Mouse (Mus musculus): ENCODE measurements around the gene Kdm2a.
"Not testable (repeated sequence)": the region's sequence is repeated elsewhere in the genome, so short reads cannot be mapped to it uniquely, and the experiment has no call there.

The Kdm2a gene

DNA sequence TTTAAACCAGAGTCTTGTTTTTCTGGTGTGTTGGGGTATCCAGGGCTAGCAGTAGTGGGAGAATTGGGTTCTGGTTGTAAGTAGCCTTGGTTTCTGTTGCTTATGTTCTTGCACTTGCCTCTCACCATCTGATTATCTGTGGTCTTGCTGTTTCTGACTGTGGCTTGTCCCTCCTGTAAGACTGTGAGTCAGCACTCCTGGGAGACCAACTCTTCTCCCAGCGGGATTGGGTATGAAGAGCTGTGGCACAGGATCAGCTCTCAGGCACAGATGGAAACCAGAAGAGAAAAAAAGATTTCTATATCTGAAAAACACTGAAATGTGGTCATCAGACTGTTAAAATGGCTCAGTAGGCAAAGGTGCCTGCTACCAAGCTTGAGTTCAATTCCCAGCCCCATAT, 16.5 kb upstream of the Kdm2a start:
- no peak for DNase-seq (ENCODE audit: low spot score)

DNA sequence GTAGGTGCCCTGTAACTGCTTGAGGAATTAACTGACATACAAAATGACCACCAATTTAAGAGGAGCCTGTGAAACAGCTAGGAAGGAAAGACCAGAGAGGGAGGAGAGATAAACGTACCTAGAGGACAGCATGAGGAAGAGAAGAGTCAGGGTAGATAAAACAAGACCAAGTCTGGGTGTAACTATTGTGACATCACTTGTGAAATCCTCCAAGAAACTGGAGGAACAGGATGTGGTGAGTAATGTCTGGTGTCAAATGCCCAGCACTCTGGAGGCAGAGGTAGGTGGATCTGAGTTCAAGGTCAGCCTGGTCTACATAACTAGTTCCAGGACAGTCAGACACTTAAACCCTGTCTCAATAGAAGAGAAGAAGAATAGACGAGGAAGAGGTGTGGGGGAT, 11.0 kb upstream of the Kdm2a start:
- no peak for DNase-seq (ENCODE audit: low spot score)

DNA sequence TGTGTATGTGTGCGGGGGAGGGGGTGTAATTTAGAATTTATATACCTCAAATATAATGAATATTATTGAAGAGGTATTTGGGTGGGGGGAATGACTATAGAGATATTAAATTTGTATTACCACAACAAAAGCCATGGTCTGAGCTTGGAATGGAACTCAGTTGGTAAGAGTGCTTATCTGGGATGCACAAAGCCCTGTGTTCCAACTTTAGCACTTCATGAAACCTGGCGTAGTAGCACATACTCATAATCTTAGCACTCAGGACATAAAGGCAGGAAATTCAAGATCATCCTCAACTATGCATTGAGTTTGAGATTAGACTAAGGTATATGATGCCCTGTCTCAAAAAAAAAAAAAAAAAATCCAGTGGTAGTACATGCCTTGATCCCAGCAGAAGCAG, 6.8 kb upstream of the Kdm2a start:
- no peak for DNase-seq (ENCODE audit: low spot score)

DNA sequence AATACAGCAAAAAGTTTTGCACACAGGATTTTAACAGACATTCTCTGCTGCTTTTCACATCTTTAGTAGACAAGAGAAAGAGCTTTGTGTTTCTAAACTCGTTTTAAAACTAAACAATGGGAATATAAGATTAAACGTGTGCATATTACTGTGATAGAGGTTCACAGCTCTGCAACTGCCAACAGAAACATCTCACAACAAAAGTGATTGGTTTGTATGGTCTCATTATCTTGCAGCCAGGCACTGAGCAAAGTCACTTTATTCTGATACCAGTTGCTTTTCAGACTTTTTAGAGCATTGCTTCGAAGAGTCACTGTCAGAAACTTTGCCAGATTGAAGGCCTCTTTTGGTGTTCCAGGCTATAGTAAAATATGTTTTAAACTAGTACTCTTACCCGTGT, 874 bp upstream of the Kdm2a start:
- no peak for DNase-seq (ENCODE audit: low spot score)

DNA sequence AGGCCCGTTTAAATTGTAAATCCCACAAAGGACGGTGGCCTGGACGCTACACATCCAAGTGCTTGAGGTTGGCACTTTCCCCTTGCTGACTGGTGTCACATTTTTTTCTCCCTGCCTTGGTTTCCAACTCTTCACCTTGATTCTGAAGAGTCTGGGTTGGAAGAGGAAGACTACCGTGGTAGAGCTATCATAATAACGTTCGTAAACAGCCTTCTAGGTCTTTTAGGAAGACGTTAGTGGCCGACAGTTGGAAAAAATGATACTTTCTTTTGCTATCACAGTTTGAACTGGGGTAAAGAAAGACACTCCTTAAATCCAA, 504 bp upstream of the Kdm2a start:
- no peak for DNase-seq (ENCODE audit: low spot score)

- DNase-seq (ENCODE audit: low spot score): peak; percentile 99
Observed at GRCm38 (mm10) chr19:4396998-4397797, 887 bp downstream of the Kdm2a start.

DNA sequence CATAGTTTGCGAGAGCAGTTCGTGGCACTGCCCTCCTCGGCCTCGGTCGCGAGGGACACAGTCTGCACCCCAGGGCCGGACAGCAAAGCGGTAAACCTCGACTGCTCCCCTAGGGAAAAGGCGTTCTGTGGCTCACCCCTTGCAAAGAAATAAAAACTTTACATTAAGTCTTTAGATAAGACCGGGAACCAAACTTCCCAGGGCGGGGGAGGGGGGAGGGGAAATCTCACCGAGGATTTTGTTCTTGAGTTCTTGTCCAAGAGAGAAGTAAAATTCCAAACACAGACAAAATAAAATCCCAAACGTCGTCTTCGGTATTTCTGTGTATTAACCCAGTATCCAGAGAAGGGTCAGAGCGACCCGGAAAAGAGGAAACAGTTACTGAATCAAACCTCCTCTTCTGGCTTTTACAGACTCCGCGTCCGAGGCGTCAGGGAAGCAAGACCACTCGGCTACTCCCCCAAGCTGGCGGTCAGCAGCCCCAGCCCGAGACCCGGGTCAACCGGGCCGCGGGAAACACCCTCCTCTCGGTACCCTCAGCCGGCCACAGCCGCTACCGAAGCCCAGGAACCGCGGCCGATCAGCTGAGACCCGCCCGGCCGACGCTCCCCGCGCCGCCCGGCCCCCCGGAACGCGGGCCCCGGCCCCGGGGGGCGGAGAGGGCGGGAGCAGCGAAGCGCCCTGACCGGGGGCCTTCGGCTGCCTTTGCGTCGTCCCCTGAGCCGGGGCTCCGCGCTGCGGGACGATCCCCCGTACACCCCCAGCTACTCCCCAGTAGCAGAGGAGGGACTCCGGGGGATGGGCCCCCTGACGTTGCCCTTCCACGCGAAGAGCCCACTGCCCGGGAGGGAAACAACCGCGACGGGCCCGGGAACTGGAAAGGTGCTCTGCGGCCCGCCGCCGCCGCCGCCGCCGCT, 1.7 kb downstream of the Kdm2a start:
- peak; percentile 58 for DNase-seq (ENCODE audit: low spot score)

GRCm38 (mm10) chr19:4387276-4387675, 10.8 kb downstream of the Kdm2a start:
- DNase-seq (ENCODE audit: low spot score): no peak

- no peak for DNase-seq (ENCODE audit: low spot score)
Observed at GRCm38 (mm10) chr19:4385026-4385425, 13.1 kb downstream of the Kdm2a start.

- no peak for DNase-seq (ENCODE audit: low spot score)
Observed at GRCm38 (mm10) chr19:4384322-4384721, 13.8 kb downstream of the Kdm2a start.

- DNase-seq (ENCODE audit: low spot score): no peak
Observed at GRCm38 (mm10) chr19:4383306-4383705, 14.8 kb downstream of the Kdm2a start.

DNA sequence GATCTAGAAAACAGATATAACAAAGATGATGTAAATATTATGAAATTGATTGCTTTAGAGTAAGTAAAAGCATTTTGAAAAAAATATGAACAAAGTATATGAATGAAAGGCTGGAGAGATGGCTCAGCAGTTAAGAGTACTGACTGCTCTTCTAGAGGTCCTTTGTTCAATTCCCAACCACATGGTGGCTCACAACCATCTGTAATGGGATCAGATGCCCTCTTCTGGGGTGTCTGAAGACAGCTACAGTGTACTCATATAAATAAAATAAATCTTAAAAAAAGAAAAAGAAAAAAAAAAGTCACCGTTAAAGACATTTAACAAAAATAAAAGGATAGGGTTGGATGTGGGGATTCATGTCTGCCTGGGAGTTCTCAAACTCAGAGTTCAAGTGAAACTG, 15.8 kb downstream of the Kdm2a start:
- DNase-seq (ENCODE audit: low spot score): not testable (repeated sequence)

- peak; percentile 50 for DNase-seq (ENCODE audit: low spot score)
Observed at GRCm38 (mm10) chr19:4370656-4371055, 27.4 kb downstream of the Kdm2a start.

GRCm38 (mm10) chr19:4370254-4370653, 27.8 kb downstream of the Kdm2a start:
- DNase-seq (ENCODE audit: low spot score): peak; percentile 77

DNA sequence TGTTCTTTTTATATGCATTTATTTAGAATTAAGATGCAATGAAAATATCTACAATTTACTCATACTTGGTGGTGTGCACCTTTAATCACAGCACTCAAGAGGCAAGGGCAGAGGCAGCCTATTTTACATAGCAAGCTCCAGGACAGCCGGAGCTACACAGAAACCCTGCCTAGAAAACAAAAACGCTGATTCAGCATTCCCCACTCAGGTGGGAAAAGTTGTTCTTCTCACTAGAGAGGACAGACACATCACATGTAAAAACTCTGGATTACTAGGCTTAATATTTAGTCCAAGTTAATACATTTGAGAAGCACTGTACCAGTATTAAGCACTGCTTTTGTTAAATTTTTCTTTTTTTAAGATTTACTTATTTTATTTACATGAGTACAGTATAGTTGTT, 48.6 kb downstream of the Kdm2a start:
- no peak for DNase-seq (ENCODE audit: low spot score)

DNA sequence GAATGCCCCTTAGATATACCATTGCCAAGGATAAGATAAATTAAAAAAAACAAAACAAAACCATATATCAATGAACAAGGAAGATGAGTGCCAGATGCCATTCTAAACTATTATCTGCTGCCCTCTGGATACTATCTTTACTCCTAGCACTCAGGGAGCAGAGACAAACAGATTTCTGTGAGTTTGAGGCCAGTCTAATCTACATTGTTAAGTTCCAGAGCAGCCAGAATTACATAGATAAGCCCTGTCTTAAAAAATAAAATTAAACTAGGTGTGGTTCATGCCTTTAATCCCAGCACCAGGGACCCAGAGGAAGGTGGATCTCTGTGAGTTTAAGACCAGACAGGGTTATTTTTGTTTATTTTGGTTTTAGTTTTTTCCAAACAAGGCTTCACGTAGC, 51.6 kb downstream of the Kdm2a start:
- DNase-seq (ENCODE audit: low spot score): no peak

- DNase-seq (ENCODE audit: low spot score): peak; percentile 77
Observed at GRCm38 (mm10) chr19:4338162-4338561, 59.9 kb downstream of the Kdm2a start.

DNA sequence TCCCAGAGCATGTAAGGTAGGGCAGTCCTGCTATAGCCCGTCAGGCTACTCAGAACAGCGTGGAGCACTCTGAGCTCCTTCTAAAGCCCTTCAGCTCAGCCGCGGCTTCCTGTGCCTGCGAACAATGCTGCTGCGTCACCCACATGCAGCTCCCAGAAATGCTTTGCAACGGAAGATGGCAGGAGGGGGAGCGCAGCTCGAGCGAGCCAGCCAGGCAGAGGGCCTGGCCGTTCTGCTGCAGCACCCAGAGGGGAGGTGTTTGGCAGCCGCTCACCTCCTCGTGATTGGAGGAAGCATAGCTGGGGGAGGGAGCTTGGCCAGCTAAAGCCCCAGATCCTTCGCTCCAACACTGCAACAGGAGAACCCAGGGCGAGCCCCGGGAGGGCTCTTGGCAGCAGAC, 64.3 kb downstream of the Kdm2a start:
- DNase-seq (ENCODE audit: low spot score): peak; percentile 99

DNA sequence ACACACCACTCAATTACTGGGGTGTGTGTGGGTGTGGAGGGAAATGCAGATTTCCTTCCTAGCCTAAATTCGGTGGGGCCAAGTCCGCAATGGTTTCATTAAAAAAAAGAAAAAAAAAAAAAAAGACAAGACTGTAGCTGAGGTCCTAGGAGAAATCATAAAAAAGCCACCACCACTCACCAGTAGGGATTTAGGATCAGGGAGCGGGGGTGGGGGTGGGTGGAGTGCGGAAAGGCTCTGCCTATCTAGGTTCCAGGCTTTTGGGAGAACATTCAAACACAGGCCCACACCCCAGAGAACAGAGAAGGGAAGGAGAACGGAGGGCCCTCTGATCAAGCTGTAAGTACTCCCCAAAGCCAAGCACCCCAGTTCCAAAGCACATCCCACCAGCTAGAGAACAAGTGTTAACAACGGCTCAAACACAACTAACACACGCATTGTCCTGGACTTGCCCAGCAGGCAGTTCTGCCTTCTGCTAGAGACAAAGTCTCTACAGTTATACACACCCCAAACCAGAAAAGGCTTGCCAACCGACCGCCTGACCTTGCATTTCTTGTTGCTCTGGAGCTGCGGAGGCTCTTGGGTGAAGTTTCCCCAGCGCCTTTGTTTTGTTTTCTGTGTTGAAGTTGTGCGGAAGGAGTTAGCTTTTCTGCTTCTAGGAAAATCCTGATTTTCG, 64.8 kb downstream of the Kdm2a start:
- DNase-seq (ENCODE audit: low spot score): peak; percentile 74

DNA sequence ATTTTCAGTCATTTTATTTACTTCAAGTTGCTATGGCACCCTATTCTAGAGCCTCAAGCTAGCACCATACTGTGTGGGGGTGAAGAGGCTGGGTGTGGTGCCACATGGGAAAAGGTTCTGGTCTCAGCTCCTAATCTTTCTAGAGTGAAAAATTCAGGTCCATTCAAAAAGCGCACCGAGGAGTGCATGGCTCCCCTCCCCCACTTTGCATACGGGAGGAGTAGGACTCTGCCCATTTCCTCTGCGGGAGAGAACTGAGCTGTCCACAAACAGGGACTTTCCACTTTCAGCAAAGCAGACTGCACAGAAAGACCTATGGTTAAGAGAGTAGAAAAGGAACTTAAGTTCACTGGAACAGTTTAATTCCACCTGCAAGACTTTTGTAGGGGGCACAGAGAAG, 65.4 kb downstream of the Kdm2a start:
- peak; percentile 73 for DNase-seq (ENCODE audit: low spot score)

DNA sequence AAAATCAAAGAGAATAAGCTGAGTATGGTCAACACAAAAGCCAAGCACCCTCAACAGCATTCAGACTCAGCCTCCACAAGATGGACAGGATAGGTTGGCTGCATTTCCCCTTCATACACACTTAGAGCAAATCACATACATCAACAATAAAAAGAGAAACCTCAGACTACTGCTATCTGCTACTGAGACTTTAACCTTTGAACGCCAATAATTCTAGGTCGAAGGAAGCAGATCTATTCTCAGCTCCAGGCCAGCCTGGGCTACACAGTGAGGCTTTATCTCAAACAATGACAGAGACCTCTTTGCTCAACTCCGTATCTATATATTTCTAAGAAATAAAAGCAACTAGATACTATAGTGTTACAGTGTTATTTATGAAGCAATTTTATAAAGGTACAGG, 66.8 kb downstream of the Kdm2a start:
- no peak for DNase-seq (ENCODE audit: low spot score)

GRCm38 (mm10) chr19:4330603-4331002, 67.5 kb downstream of the Kdm2a start:
- no peak for DNase-seq (ENCODE audit: low spot score)

Measured in adipocyte (in vitro differentiated cells).